Mouse (Mus musculus): ENCODE measurements at regions not wholly inside any gene's neighbourhood (a gene's known extent, or its start where the extent isn't known, plus 50 kb on each side); places are given as distances from the start of the nearest gene placed in this dataset.

DNA sequence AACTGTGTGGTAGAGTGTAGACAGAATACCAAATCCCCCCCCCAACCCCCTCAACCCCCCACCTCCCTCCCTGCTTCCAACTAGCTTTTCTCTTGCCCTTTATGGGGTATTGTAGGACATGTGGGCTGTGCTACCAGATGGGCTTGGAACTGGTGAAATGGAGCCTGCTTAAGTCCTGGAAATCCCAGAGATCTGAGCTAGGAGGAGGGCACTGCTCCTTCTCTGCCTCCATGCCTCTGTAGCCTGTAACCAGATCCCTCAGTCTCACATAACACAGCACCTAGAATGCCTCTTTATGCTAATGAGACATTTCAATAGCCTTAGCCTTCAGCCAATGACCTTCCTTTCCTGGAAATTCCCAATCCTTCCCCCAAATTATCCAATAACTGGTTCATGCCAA, 465.1 kb upstream of the Celf2 start:
- TF ChIP-seq CTCF (IDR thresholded peaks at IDR 0.05) (no peak), EP300 (IDR thresholded peaks at IDR 0.05) (no peak)
